Mouse (Mus musculus) embryo, embryonic 11.5 days (tissue): ENCODE measurements around the gene AC129217.1.
"Not testable (repeated sequence)": the region's sequence is repeated elsewhere in the genome, so short reads cannot be mapped to it uniquely, and the experiment has no call there.

ENCODE experiments used
- DNase-seq: peaks from one replicate; pipeline ENCODE4 v3.0.0-alpha.2; 2012; ENCODE audit warnings: low read depth, low spot score

Gene AC129217.1

DNA sequence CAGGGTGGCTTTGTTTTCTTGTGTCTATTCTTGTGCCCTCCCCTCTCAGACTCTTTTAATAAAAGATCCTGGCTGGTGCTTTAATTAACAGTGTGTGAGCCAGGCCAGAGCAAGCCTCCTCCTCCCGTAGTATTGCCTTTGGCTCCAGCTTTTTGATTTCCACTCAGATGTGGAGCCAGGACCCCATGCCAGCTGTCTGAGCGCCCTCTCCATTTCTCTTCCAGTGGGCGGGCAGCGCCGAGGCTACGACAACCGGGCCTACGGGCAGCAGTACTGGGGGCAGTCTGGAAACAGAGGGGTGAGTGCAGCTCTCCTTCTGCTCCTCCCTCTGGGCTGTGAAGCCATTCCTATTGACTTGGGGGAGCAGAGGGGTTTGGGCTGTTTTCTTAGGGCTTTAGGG lies 1.1 kb downstream of the AC129217.1 start:
- DNase-seq = no peak

DNA sequence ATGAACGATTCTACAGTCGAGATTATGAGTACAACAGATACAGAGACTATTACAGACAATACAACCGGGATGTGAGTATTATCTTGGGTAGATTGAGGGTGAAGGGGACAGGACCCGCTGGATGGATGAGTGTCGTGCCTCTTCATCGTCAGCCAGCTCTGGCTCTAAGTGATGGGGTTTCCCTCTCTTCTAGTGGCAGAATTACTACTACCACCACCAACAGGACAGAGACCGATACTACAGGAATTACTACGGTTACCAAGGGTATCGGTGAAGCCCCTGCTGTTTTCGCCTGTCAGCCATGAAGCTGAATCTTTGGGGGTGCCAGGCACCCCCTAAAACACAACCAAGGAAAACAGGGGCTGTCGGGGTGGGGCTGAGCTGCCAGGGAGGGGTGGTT lies 1.7 kb downstream of the AC129217.1 start:
- no peak for DNase-seq

DNA sequence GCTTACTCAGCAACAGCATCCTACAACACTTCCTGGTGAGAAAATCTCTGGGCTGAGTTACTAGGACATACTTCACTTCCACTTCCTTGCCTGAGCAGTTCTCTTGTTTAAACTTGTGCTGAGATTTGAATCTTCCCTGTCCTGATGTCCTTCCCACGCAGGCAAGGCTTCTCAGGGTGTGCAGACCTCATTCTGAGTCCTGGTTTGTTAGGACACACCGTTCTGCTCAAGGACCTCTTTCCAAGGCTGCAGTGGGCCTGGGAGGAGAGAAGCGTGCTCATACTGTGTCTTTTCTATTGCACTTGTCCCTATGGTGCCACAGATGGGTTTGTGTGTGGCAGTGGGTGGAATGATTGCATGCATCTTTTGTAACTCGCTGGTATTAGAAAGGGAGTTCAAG lies 3.4 kb downstream of the AC129217.1 start:
- no peak for DNase-seq

- DNase-seq = not testable (repeated sequence)
Measured at GRCm38 (mm10) chr19:8836327-8836726, 6.8 kb downstream of the AC129217.1 start.

DNA sequence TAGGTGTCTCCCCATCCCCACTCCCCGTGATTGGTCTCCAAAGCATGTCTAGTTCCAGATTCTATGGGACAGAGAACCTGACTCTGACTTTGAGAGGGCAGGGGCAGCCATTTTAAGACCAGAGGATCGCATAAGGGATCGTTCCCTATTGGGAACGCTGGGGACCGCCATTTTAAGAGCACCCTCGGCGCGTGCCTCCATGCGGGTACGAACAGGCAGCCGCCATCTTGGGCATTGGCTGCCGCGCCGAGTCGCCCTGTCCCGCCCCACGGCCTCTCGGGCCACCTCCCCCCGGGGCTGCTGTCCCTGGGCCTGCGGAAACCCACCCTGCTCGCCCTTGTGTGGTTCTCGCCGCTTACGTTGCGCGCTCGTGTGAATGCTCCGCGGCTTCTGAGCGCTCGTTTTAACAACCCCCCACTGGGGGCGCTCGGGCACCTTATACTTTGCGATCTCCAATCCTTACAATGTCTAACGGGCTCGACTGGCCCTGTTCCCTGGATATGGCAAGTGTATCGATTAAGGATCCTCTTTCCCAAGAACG lies 7.7 kb downstream of the AC129217.1 start, which contains the start of gene Bscl2:
Bscl2 (plus strand) TSS at position 217 of the 541 bp plus-strand sequence.
- no peak for DNase-seq

DNA sequence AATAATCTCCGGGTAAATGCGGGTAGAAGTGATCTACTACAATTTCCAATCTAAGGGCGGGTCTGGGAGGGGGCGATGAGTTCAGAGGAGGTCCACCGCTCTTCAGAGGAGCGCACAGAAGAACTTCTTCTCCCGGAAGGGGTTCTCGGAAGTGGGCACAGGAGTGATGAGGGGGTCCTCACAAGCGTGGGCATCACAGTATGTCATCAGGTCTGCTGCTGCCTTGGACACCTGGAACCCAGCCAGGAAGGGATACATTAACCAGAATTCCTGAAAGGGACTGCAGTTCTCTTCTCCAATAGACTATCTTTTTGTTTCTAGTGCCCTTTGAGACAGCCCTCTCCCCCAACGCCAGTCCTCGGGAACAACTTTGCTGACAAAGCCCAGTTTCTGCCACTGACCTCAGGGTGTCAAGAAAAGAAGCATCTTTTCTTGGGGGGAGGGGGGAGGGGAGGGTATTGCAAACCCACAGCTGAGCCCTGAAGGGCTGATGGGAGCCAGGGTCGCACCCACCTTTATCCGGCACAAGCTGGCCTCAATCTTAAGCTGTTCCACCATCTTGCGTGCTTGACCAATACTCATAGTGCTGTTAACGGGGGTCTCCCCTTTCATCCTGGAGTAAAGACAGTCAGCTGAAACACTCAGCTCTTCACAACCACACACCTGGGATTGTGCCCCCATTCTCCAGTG lies 8.6 kb downstream of the AC129217.1 start:
- no peak for DNase-seq

- DNase-seq = no peak
Measured at GRCm38 (mm10) chr19:8839103-8839907, 9.7 kb downstream of the AC129217.1 start, which contains the start of gene Gng3. TSS of gene Gng3 (minus strand) at chr19:8839194.

DNA sequence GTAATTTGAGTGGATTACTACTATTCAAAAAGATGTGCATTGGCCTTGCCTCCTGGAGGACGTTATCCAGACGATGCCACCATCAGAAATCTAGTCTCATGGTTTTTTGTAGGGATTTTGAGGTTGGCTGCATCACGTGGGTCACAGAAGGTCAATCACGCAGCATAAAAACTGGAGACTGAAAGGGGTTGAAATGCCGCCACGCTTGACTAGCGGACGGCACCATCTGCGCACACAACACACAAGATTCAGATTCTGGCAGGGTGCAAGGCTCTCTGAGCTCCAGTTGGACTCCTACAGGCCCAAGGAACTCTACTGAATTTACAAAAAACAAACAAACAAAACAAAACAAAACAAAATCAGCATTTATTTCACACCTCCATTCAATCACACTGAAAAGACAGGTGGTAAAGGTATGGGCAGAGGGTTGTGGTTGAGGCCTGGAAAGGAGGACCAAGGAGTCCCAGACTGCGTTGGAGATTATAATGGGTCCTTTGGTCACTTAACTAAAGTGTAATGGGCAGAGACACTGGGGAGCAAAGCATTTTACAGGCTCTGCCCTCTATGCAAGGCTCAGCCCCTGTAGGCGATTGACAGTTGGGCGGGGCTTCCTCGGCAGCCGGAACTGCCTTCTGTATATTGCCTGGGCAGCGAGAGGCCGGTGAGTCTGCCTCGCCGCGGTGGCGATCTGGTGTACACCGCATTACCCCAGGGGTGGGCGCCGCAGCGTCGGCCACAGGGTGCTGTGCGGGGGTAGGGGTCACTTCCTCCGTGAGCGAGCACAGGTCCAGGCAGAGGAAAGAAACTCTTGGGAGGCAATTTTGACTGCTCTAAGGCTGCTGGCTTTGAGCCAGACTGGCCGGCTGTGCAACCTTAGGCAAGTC lies 10.6 kb downstream of the AC129217.1 start:
- no peak for DNase-seq

GRCm38 (mm10) chr19:8841012-8841411 lies 11.4 kb downstream of the AC129217.1 start:
- DNase-seq = no peak

DNA sequence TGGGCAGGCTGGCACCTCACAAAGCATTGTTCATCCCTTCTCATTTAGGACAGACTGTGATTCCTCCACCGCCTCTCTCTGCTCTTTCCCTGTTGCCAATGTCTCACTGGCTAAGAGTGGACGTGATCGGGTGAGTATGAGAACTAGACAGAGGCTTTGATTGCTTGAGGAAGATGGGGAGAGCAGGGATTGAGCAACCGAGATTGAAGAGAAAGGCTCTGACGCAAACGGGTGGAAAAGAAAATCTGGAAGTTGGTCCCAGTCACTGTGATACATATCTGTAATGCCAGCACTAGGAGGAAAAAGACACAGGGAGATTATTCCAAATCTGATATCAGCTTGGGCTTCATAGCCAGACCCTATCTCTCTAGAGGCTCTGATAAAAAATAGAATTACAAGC lies 13.4 kb downstream of the AC129217.1 start:
- DNase-seq = no peak

DNA sequence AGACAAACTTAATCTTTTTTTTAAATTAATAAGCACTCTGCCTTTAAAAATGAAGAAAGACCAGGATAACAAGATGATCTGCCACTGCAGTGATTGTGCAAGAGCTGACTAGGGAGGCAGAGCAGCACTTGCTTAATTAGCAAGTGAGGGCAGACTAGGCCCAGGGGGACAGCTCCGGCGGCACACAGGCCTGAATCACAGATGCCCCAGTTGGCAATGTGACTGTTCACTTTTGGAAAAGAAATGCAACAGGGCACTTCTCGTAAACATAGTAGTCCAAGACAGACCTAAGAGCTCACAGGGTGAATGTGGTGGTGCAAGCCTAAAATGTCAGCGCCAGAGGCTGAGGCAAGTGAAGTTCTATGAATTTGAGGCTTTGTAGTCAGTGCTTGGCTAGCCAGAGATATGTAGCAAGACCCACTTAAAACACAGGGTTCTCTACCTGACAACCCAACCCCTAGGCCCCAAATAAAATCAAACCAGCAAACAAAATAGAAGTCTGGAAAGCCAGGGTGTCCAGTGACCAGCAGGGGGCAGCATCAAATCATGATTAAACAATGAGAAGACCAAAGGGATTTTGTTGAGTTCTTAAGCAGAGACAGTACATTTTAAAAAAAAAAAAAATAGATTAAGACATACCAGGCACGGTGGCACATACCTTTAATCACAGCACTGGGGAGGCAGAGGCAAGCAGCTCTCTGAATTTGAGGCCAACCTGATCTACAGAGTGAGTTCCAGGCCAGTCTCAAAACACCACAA lies 15.0 kb downstream of the AC129217.1 start:
- DNase-seq = no peak

GRCm38 (mm10) chr19:8848356-8848755 lies 18.8 kb downstream of the AC129217.1 start:
- no peak for DNase-seq

DNA sequence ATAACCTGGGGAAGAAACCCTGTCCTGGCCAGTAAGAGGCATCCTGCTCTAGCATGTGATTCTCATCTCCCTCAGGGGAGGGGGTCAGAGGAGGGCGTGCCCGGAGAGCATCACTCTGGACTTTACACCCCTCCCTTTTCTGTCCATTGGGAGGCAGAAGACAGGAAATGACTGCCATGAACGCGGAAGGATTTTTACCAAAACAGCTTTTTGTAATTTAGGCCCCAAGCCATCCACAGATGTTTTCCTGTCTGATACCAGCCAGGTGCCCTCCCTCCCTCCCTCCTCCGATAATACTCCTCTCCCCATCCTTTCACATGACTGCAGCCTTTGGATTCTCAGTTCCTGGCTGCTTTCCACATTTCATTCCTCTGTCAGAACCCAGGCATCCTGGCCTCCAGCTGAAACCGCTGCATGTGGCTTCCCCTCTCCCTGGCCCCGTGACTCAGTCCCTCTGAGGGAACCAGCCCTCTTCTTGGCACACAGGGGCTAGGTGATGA lies 20.9 kb downstream of the AC129217.1 start, which contains the start of gene Lrrn4cl:
Lrrn4cl (plus strand) TSS at position 367 of the 500 bp plus-strand sequence.
- no peak for DNase-seq

DNA sequence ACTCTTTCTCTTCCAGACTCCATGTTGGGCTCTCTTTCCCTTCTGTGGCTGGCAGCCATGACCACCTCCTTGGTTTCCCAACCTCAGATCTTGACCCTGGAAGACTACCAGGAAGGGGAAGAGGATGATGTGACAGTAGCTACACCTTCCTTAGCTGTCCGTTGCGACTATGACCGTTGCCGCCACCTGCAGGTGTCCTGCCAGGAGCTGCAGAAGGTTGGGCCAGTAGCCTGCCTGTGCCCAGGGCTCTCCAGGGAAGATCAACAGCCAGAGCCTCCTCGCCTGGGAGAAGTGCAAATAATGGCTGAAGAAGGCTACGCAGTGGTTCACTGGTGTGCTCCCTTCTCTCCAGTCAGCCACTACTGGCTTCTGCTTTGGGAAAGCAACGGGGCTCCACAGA lies 22.1 kb downstream of the AC129217.1 start:
- no peak for DNase-seq

- DNase-seq = no peak
Measured at GRCm38 (mm10) chr19:8852236-8852928, 22.8 kb downstream of the AC129217.1 start.

DNA sequence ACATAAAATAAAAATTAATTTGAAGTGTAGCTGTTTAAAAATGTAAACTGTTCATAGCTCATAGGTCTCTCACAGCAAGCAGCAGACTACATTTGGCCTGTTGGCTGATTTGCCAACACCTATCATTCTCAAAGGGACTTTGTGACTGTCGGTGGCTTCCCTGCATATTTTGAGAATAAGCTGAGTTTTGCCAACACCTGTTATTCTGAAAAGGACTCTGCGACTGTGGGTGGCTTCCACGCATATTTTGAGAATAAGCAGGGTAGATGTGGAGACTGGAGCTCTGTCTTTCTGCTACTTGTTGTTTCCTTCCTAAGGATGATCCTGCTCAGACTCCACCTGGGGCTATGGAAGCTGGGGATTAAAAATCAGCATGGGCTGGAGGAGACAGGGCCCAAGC lies 23.5 kb downstream of the AC129217.1 start:
- no peak for DNase-seq

DNA sequence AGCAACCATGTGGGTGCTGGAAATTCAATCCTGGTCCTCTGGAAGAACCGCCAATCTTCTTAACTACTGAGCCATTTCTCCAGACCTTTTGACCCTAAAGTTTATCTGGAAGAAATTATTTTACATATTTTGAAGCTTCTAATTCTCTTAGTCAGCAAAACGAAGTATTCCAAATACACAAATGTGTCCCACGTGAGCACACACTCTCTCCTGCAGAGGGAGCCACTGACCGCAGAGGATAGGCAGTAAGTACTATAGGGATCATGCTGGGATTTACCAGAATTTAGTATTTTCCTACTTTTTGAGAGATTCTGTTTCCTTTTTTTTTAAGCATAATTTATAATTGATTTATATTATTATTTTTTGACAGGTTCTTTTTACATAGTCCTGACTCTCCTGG lies 28.1 kb downstream of the AC129217.1 start:
- no peak for DNase-seq

GRCm38 (mm10) chr19:8859018-8859417 lies 29.4 kb downstream of the AC129217.1 start:
- DNase-seq = no peak

DNA sequence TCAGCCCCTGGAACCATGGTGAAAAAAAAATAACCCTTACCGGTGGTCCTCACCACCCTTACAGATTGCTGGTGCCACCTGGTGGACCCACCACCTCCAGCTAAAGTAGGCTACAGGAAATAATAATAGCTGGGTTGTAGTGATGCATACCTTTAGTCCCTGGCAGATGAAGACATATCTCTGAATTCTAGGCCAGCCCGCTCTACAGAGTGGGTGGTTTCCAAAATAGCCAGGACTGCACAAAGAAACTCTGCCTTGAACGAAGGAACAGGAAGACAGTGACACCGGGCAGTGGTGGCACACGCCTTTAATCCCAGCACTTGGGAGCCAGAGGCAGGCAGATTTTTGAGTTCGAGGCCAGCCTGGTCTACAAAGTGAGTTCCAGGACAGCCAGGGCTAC lies 34.7 kb downstream of the AC129217.1 start:
- no peak for DNase-seq

- DNase-seq = not testable (repeated sequence)
Measured at GRCm38 (mm10) chr19:8870381-8870780, 40.8 kb downstream of the AC129217.1 start.
